Mouse (Mus musculus) spleen, embryonic (tissue): ENCODE data around the gene Ezr.

ENCODE experiments used
- CTCF ChIA-PET: fragments of 350-600 bp; sonication (Branson Sonifier 250); formaldehyde crosslinking; loops from one replicate; lab custom pipeline; 2022; lab: Charles Lee

Ezr gene

DNA sequence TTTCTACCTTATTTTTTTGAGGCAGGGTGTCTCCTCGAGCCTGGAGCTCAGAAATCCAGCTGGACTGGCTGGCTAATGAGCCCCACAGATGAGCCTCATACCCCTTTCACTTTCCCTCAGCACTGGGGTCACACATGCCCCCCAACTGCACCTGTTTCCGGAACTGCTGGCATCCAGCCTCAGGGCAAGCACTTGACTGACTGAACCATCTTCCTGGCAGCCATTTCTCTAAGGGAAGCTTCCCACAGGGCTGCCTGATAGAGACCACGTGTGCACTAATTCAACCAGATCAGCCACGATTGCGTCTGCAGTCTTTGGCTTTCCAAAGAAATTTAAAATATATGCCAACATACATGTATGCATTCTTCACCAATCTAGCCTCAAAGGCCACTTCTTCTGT, 37.1 kb downstream of the Ezr start:
- CTCF ChIA-PET, result no interaction called here

DNA sequence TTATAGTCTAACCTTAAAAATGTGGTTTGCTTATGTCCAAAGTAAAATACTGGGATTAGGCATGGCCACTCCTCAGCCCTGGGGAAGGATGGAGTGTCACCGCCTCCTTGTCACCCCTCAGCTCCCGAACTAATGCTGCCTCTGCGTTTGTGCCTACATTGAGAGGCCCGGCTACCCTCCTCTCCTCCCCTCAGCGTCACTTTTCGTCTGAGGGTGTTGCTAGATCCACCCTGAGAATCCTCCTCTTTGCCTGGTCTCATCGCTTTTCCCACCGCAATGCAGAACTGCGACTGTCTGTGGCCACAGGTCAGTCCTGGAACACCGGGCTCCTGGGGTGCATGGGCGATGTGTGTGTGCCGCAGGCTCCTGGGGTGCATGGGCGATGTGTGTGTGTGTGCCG, 37.7 kb downstream of the Ezr start:
- CTCF ChIA-PET, result interaction anchor here (0.9 kb wide), 1 partner anchor 98 kb away, joined by 3 read pairs; no protein-coding TSS in a partner anchor

DNA sequence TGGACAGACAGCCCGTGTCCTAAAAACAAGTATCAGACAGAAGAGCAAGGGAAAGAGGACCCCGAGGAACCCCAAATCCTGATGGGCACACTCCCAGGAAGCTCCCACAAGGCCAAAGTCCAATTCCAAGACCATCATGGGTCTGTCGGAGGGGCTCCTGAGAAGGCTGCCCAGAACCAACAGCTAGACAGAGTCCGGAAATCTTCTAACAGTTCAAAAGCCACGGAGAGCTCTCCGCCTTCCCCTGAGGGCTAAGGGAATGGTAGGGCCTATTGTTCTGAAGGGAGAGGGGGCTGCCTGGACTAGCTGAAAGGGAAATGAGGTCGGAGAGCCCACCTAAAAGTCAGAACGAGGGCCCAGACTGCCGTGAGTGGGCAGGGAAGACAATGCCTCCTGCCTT, 38.2 kb downstream of the Ezr start:
- CTCF ChIA-PET, result interaction anchor here (0.9 kb wide), 1 partner anchor 98 kb away, joined by 3 read pairs; no protein-coding TSS in a partner anchor

DNA sequence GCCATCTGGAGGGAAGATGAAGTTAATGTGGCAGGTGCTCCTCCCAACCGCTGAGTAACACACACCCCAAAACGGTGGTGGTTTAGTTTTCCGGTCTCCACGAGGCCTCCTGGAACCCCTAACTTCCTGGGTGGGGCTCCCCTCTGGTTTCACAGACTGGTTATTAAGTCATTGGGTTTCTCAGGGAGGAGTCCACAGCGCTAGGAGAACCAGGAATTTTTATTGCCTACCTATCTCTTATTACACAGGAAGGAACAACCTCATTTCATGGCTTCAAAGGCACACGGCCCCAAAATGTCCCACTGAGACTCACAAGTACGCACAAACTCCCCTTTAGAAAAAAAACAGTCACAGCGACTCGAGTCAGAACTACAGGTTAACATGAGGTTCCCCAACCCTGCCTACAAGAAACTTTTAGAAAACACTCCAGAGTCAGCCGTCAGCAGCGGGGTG, 38.8 kb downstream of the Ezr start:
- CTCF ChIA-PET, result interaction anchor here (0.9 kb wide), 1 partner anchor 99 kb away, joined by 3 read pairs; no protein-coding TSS in a partner anchor

DNA sequence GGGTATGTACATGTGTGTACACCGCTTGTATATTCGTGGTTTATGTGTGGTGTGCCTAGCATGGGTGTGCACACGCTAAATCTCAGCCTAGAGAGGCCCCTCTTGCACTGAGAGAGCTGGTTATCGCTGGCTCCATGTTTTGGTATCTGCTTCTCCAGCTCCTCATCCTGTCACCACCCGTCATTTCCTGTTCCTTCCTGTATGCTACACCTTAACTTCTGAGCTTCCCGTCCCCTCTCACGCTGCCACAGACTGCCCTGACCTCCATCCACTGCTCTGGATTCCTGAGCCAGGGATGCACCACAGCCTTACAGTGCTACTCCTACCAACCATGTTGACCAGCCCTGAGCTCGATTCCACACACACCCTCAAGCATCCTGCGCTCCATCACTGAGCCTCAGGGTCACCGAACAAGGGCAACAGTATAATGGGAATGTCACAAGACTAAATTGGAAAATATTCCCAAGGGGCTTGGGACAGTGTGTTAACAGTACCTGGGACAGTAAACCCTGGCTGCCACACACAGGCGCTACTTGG, 39.5 kb downstream of the Ezr start:
- CTCF ChIA-PET, result no interaction called here

DNA sequence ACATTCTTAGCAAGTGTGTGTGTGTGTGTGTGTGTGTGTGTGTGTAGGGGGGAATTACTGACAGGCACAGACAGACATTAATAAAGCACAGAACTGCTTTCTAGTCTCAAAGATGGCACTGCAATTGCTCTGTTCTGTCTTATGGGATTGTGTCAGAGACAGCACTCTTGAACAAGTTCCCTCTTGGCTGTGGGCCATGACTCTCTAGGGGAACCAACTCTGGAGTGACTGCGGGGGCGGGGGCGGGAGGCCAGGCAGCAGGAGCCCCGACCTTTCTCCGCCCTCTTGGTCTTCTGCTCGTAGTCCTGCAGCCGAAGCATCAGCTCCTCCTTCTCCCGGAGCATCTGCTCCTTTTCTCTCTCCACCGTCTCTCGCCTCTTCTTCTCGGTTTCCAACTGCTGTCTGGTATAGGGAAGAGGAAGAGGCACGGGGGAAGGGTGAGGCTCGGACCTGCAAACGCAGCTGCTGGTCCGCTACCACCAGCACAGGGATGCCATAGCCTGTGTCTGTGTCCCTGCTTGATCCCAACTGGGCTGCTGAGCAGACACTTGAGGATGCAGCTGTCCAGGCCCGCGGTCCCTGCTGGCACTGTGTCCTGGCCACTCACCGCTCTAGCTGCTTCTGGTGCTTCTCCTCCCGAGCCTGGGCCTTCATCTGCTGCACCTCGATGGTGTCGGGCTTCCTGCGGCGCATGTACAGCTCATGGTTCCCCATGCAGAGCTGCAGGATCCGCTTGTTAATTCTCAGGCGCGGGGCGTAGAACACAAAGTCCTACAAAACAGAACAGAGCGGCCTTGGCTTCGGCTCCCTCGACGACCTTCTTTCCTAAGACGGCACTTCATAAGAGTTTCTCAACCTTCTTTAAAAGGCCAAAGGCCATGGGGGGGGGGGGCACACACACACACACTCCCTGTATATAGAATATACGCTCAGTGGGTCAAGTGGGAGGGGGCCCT, 40.2 kb downstream of the Ezr start:
- CTCF ChIA-PET, result no interaction called here

DNA sequence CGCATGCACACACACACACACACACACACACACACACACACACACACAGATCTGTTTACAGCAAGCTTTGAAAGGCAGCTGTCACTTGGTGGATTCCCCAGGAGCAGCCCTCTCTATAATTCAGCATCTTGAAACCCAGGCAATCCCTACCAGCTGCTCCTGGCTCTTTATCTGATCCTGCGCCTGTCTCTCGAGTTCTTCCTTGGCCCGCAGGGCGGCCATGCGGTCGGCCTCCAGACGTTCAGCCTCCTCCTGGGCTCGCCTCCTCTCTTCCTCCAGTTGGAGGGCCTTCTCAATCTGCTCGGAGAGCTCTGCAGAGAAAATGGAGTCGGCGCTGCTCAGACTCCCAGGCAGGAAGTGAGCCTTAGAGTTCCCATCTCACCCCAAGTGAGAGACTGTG, 41.3 kb downstream of the Ezr start:
- CTCF ChIA-PET, result no interaction called here

DNA sequence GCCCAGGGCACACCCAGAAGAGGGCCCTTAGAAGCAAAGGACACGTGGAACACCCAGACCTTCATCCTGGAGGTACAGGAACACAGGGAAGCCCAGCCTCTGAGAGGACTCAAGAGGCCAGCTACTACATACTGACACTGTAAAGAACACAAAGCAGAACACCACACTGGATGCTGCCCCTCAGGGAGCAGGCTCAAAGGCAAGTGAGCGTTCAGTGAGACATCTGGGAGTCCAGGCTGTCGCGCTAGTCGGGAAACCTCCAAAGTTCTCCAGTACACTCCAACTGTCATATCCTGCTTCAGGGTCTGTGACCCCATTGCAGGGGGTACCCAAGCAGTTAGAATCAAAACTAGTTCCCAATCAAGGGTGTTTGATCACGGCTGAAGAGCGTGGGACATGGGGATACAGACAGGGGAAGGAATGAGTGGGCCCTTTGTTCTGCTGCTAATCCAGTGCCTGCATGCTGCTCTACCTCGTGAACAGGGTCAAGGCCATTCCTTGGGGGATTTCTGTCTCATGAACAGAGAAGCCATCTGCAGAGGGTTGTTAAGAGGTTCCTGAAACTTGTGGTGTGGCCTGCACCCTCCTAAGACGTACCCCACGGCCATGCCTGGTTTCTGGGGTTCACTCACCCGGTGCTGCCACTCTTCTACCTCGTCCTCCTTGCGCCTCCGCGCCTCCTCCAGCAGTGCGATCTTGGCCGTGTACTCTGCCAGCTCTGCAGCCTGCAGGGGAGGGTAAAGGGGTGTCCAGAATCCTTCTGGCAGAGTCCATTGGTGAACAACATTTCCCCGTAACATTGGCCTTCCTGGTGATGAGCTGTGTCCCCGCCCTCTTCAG, 42.0 kb downstream of the Ezr start:
- CTCF ChIA-PET, result no interaction called here

DNA sequence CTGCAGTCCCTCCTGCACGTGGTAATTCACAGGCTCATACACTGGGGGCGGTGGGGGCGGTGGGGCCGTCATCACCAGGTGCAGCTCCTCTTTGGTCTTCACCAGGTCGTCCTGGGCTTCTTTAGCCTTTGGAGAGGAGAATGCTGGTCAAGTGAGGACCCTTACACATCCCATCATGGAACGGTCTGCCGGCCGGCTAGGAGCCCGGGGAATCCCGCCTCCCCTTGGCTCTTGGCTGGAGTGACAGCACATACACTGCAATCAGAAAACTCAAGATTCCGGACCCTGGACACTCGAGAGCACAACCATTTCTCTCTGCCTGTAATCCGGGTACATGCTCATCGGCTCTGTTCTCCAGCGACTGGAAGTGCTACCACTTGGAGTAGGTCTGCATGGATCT, 42.8 kb downstream of the Ezr start:
- CTCF ChIA-PET, result interaction anchor here (0.7 kb wide), 1 partner anchor 37 kb away, joined by 3 read pairs; no protein-coding TSS in a partner anchor

DNA sequence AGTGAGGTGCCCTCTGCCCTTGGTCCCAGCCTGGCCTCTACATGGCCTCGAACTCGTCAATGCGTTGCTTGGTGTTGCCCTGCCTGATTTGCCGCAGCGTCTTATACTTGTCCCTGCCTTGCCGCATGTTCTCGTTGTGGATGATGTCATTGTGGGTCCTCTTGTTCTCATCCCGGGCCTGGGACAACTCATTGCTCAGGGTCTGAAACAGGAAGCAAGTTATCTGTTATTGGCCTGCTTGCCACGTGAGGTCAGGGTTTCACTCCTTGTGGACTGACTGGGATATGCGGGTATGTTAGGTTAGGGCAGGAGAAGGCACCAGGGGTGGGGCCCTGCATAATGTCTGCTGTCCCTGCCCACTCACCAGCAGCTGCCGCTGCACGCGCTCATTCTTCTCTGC, 43.3 kb downstream of the Ezr start:
- CTCF ChIA-PET, result interaction anchor here (0.6 to 0.7 kb wide), 2 partner anchors 37 to 49 kb away, joined by 3 read pairs; no protein-coding TSS in a partner anchor

DNA sequence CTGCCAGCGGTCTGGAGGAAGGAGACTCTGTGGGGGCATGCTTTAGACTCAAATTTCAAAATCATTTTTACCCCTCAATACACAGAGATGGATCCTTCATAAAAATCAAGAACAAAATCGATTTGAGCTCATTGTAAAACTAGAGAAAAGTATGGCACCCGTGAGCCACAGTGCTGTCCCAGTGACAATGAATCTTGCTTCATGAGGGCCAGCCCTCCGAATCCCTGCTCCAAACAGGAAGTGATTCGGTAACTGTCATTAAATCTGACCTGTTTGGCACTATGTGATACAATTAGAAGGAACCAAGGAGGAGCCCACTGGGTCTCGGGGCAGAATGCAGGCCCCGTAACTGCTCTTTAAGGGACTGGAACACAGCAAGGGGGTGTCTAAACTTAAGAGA, 43.7 kb downstream of the Ezr start:
- CTCF ChIA-PET, result interaction anchor here (0.6 kb wide), 1 partner anchor 48 kb away, joined by 3 read pairs; no protein-coding TSS in a partner anchor

DNA sequence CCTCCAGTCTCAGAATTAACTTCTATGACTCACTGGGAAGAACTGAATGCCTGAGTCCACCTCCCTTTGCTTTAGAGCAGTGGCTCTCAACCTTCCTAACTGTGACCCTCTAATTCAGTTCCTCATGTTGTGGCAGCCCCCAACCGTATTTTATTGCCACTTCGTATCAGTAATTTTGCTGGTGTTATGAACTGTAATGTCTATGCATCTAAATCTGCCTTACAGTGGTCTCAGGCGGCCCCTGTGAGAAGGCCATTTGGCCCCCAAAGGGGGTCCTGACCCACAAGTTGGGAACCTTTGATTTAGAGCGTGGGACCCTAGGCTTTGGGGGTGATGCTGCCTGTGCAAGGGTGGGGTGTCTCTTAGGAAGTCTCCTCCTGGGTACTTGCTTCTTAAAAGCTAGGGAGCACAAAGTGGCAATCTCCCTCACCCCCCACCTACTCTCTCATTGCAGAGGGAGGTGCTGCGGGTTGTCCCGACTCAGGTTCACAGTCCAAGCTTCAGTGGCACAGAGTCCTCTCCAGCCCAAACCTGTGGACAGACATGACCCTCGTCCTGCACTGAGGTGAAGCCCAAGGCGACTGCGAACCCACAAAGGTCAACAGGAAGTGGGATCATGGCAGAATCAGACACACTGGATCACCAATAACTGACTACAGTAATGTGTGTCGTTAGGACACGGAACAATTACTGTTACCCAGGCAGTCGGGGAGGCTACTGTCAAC, 45.1 kb downstream of the Ezr start:
- CTCF ChIA-PET, result no interaction called here

DNA sequence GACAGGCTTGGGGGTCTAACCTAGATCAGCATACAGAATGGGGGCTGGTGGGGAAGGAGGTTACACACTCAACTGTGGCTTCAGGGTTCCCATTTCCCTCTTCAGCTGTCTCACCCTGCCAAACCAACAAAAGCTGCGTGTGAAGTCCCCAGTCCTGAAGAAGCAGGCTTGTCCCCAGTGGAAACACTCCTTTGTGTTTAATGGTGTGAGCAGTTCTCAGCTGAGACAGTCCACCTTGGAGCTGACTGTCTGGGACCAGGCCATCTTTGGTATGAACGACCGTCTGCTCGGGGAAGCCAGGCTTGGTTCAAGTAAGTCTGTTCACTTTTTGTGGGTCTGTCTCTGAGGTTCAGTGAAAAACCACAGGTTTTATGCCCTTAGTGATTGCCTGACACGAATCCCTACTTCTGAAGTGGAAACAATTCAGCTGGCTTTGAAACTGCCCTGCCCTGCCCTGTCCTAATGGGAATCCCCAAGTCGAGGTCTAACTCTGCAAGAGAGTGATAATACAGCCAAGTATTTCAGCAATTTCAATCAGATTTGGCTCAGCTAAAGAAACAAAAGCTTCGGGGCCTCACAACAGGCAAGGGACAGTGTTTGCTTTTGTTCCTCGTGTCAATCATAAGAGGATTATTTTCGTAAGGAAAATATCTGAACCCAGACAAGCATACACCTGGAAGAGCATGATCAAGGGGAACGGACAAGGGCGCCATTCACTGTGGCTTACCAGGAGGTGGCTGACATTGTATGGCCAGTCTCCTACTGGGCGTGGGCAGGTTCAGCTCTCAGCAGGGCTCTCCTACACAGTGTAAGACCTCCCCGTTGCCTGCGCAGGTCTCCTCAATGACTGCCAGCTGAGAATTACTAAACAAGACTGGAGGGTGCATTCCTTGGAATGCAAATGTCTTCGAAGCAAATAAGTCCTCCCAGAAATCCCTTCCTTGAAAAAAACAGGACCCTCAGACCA, 46.0 kb downstream of the Ezr start:
- CTCF ChIA-PET, result interaction anchor here (0.7 kb wide), 1 partner anchor 17 kb away, joined by 4 read pairs; no protein-coding TSS in a partner anchor

DNA sequence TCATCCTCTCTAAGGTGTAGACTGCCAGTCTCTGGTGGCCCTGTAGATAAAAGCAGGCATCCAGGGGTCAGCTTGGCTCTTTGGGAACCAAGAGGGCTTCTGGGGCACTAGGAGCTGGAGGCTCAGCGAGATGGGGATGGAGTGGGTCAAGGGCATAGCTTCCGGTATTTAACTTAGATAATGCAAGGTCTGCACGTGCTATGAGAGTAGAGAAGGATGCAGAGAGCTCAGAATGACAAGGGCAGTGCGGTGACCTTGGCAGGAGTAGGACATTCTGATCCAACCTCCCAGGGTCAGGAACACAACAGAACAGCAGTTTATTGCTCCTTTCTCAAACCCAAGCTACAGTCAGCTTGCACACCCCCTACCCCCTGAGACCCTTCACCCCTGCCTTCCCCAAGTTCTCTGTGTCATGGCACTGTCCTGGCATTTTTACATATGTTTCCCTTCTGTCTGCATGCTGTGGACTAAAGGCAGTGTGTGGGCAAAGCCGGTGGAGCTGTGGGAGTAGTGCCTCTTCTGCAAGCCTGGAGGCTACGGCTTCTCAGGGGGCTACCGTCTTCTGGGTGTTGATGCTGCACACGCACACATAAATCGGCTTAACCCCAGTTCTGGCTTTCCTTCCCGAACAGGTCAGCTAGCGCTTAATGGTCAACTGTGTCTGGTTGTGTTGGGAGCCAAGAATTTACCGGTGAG, 47.7 kb downstream of the Ezr start:
- CTCF ChIA-PET, result no interaction called here

DNA sequence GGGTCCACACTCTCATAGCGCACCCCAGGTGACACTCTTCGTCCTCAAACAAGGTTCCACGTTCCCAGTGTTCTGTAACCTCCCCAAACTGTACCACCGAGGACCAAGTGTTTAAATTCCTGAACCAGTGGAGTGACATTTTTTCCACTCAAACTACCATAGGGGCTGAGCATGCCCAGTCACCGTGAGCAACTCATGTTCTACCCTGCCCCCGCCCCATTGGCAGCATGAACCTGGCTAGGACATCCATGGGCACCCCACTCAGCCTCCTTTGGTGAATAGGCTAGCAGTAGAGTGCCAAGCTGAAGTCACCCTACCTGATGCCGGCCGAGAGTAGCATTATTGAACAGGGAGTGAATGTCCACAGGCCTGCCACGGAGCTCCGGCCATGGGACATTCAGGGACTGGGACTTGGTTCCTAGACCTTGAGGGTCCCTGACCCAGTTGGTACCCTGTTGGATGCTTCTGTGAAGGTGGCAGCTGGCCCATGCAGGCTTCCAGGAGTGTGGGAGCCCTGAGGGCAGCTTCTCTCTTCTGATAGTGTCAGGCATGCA, 49.2 kb downstream of the Ezr start:
- CTCF ChIA-PET, result interaction anchor here (0.8 kb wide), 1 partner anchor 16 kb away, joined by 3 read pairs; no protein-coding TSS in a partner anchor

DNA sequence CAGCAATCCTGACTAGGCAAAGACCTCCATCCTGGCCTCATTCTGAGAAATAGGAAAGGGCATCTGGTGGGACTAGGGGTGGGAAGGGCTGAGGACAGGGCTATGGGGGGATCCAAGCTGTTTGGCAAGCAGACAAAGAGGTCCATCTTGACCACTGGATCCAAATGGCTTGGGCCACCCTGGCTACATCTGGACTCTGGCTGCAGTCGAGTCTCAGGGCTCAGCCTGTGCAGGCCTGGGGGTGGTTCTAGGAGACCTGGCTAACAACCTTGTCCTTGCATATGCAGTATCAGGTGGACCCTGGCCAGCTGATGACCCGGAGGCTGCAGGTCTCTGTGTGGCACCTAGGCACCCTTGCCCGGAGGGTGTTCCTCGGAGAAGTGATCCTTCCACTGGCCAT, 49.9 kb downstream of the Ezr start:
- CTCF ChIA-PET, result no interaction called here

DNA sequence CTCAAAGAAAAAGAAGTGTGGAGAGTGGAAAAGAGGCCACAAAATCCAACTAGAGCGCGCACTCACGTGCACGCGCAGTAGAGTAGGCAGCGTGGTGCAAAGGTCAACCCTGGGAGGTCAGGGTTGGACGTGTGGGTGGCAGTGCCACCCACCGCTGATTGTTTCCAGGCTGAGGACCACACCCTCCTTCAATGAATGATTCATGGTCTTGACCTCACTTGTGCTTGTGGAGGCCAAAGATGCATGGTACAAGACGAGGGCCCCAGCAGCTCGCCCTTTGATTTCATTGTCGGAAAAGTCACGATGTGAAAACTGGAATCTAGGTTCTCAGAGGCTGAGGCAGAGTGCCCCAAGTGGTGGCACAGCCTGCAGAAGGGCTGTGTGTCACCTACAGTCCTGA, 51.0 kb downstream of the Ezr start:
- CTCF ChIA-PET, result no interaction called here

DNA sequence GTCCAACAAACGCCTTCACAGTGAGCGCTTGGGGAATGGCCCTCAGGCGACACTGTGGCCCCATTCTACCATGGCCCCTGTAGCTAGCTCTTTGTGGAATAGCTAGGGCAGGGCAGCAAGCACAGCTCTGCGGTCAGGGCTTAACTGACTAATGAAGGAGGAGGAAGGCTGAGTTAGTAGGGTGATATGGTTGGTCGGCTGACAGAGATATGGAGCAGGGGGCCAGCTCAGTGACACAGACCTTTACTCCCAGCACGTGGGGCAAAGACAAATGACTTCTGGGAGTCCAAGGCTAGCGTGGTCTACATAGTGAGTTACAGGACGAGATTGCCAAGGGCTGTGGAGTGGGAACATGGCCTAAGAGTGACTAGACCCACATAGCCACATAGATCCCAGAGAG, 51.5 kb downstream of the Ezr start:
- CTCF ChIA-PET, result no interaction called here

DNA sequence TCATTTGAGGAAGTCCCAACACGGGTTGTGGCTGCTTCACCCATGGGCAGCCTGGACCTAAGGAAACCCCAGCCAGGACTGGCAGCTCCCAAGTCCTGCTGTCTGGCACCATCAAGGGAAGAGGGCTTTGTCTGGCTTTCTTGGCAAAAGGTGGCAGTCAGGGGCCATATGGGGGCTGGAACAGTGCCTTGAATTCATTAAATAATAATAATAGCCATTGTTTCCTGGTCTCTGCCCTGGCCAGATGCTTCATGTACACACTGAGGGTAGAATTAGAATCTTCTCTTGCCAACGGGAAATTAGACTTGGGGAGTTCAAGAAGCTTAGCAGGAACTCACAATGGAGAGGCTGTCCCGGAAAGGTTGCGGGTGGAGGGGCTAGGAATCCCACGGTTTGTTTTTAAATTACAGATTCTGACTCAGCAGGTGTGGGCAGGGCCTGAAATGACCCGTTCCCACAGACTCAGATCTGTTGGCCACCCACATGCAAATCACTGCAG, 53.3 kb downstream of the Ezr start:
- CTCF ChIA-PET, result no interaction called here
